Mouse (Mus musculus): Measurements from ENCODE around the gene Nek6. TPM values are rescaled to one million over a fixed set of nuclear protein-coding genes. Genes with fewer than 3 reads are reported as not detected.

The Nek6 gene
- polyA plus RNA-seq, 1 experiment: 27.6 TPM

DNA sequence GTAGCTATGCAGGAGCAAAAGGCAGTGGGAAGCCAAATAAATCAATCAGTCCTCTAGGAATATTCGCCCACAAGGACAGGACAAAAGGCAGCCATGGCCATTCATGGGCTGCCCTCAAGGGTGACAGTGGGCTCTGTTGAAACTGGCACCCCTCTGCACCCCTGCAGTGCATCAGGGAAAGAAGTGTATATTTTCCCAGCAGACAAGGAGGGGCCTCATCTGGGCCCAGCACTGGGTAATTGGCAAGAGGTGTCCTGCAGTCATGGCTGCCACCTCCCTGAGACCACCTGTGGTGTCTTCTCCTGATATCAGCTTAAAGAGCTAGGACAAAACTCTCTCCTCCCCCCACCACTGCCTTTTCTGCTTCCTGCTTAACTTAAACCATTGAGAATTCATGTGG, 68.1 kb downstream of the Nek6 start:
- DNase-seq: no peak
- TF ChIP-seq CTCF (IDR thresholded peaks at IDR 0.05; ENCODE audit: insufficient read depth, low read length) (no peak), POLR2A (IDR thresholded peaks at IDR 0.05; ENCODE audit: borderline replicate concordance, extremely low read depth, low read depth, low read length) (no peak)
- Histone ChIP-seq H3K4me3 (replicated peaks; ENCODE audit: extremely low read depth, low read depth, low read length) (no peak overlapping the region), H3K4me1 (ENCODE audit: control insufficient read depth, insufficient read depth, low read length) (no peaks in the 10 kb centered on the region)
- WGBS: 38% methylated on average over 1 of the region's 1 CpGs

DNA sequence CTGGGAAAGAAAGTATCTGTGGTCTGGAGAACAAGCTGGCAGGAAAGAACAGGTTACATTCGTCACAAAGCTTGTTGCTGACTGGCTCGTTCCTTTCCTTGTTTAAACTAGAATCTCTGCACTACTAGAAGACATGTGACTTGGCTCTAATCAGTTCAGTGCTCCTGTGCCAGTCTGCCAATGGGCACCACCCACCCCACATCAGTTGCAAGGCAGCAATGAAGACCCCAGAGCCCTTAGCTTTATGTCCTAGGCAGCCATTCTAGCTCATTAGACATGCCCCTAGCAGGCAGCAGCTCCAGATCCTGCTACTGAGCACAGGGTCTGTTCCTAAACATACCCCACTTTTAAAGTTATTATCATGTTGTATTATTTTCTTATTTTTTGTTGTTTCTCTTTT, 72.5 kb downstream of the Nek6 start:
- 34% methylated on average over 2 of the region's 2 CpGs for WGBS
- Histone ChIP-seq H3K4me1 (ENCODE audit: control insufficient read depth, insufficient read depth, low read length) (no peaks in the 10 kb centered on the region), H3K4me3 (replicated peaks; ENCODE audit: extremely low read depth, low read depth, low read length) (no peak overlapping the region)
- no peak for DNase-seq
- TF ChIP-seq CTCF (IDR thresholded peaks at IDR 0.05; ENCODE audit: insufficient read depth, low read length) (no peak), POLR2A (IDR thresholded peaks at IDR 0.05; ENCODE audit: borderline replicate concordance, extremely low read depth, low read depth, low read length) (no peak)

DNA sequence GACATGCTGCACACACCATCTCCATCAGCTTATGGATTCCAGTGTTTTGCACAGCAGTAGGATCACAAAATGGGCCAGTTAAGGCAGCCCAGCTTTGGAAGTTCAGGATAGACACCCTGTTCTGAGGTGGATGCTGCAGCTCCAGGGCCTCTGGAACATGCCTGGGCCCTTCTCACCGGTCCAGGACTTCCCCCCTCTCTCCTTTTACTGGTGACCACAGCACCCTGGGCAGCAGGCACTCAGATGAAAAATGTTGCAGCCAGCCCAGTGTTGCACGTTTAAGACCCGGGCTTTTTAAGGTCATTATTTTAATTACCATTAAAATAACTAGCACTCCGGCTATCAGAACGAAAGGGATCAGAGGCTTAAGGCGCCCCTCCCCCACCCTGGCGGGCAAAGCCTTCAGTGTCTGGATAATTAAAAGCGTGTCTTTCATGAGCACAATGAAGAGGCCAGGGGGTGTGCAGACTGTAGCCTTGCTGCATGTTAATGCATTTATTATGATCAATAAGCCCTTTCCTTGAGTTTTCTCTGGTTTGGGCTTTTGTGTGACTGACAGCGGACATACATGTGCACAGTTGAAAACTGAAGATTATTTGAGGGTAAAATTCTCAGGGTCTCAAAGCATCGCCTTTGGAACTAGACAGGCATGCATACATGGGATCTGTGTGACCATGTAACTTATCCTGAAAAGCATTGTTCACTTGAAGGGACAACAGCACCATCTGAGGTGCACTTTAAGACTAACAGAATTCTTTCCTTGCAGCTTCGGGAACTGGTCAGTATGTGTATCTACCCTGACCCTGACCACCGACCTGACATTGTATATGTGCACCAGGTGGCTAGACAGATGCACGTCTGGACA, 73.3 kb downstream of the Nek6 start:
- TF ChIP-seq POLR2A (IDR thresholded peaks at IDR 0.05; ENCODE audit: borderline replicate concordance, extremely low read depth, low read depth, low read length) (no peak), CTCF (IDR thresholded peaks at IDR 0.05; ENCODE audit: insufficient read depth, low read length) (no peak)
- no peak for DNase-seq
- 69% methylated on average over 13 of the region's 13 CpGs for whole genome bisulfite sequencing
- no peaks in the 10 kb centered on the region for H3K4me1 ChIP-seq (ENCODE audit: control insufficient read depth, insufficient read depth, low read length)
- no peak overlapping the region for H3K4me3 ChIP-seq (replicated peaks; ENCODE audit: extremely low read depth, low read depth, low read length)

DNA sequence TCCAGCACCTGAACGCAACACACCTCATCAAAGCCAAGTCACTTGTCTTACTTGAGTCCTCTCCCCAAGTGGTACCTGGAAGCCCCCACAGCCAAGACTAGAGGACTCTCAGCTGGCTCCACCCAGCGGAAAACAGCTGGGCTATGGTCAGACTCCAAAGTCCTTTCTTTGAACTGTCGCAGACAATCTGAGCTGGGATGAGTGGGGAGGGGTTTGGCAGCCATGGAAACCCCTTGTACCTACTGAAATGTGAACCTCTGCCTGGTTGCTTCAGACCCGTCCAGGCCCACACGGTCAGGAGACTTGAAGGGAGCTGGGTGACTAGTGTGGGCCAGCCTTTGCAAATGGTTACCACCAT, 73.9 kb downstream of the Nek6 start:
- no peaks in the 10 kb centered on the region for H3K4me1 ChIP-seq (ENCODE audit: control insufficient read depth, insufficient read depth, low read length)
- no peak overlapping the region for H3K4me3 ChIP-seq (replicated peaks; ENCODE audit: extremely low read depth, low read depth, low read length)
- WGBS: 62% methylated on average over 5 of the region's 5 CpGs
- no peak for DNase-seq
- TF ChIP-seq POLR2A (IDR thresholded peaks at IDR 0.05; ENCODE audit: borderline replicate concordance, extremely low read depth, low read depth, low read length) (no peak), CTCF (IDR thresholded peaks at IDR 0.05; ENCODE audit: insufficient read depth, low read length) (no peak)

DNA sequence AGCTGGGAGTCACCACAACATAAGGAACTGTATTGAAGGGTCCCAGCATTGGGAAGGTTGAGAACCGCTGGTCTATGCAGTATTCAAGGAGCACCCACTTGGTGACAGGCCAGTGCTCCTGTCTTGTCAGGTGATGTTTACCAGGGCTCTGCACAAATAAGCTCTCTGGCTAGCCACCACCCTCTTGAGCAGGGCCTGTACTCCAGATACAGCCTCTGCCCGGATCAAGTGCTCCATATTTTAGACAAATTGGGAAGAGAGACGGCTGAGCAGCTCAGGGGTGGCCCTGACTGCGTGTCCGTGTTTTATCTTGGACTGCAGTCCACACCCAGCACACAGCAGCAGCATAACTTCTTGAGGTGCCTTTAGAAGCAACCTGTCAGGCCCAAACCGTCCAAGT, 75.3 kb downstream of the Nek6 start:
- WGBS: 64% methylated on average over 6 of the region's 6 CpGs
- no peak for TF ChIP-seq POLR2A (IDR thresholded peaks at IDR 0.05; ENCODE audit: borderline replicate concordance, extremely low read depth, low read depth, low read length)
- TF ChIP-seq CTCF (IDR thresholded peaks at IDR 0.05; ENCODE audit: insufficient read depth, low read length): no peak
- no peak overlapping the region for H3K4me3 ChIP-seq (replicated peaks; ENCODE audit: extremely low read depth, low read depth, low read length)
- H3K4me1 ChIP-seq (ENCODE audit: control insufficient read depth, insufficient read depth, low read length): no peaks in the 10 kb centered on the region
- DNase-seq: no peak

DNA sequence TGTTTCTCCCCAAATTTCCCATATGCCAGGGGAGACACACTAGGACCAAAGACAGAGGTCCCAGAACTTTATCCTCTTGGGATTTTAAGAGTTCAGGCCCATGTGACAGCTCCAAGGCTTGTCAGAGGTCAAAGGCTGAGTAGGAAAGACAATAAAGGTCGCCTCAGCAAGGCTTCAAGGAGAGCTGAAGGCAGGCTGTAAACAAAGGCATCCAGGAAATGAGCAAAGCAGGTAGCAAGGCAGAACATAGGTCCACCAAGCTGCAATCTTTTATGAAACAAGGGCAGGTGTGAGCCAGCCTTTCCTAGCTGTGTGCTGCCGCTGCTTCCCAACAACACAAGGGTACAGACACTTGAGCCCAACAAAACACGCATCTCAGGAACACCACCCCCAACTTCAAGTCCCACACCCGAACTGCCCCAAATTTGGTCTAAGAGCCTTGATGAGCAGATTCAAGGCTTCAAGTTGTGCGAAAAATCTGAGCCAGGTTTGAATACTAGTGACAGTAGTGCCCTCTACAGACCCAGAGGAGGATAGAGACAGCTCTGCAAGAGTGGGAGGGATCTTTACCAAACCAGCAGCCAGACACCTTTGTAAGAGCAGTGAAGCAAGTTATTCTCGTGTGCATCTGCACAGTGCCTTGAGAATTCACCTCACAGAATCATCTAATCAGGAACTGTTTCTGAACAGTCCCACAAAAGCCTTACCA, 80.5 kb downstream of the Nek6 start:
- no peak for DNase-seq
- Histone ChIP-seq H3K4me3 (replicated peaks; ENCODE audit: extremely low read depth, low read depth, low read length) (no peak overlapping the region), H3K4me1 (ENCODE audit: control insufficient read depth, insufficient read depth, low read length) (no peaks in the 10 kb centered on the region)
- TF ChIP-seq POLR2A (IDR thresholded peaks at IDR 0.05; ENCODE audit: borderline replicate concordance, extremely low read depth, low read depth, low read length) (no peak), CTCF (IDR thresholded peaks at IDR 0.05; ENCODE audit: insufficient read depth, low read length) (no peak)
- WGBS: 43% methylated on average over 6 of the region's 6 CpGs

DNA sequence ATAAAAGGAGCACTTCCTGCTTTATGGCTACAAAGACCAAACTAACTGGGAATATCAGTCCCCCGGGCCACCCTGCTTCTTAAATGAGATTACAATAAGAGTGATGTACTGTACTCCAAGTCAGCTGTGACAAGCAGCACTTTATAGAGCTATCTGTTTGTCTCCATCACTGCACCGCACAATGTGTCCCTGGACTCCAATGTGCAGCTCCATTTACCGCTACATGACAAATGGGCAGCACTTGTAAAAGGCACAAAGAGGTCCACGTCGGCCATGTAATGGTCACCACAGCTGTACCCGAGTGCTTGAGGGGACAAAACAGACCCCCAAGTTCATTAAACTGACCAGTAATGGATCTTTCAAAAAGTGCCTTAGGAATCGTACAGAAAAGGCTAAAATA, 83.4 kb downstream of the Nek6 start:
- no peak overlapping the region for H3K4me3 ChIP-seq (replicated peaks; ENCODE audit: extremely low read depth, low read depth, low read length)
- TF ChIP-seq CTCF (IDR thresholded peaks at IDR 0.05; ENCODE audit: insufficient read depth, low read length) (no peak), POLR2A (IDR thresholded peaks at IDR 0.05; ENCODE audit: borderline replicate concordance, extremely low read depth, low read depth, low read length) (no peak)
- 83% methylated on average over 7 of the region's 7 CpGs for WGBS

DNA sequence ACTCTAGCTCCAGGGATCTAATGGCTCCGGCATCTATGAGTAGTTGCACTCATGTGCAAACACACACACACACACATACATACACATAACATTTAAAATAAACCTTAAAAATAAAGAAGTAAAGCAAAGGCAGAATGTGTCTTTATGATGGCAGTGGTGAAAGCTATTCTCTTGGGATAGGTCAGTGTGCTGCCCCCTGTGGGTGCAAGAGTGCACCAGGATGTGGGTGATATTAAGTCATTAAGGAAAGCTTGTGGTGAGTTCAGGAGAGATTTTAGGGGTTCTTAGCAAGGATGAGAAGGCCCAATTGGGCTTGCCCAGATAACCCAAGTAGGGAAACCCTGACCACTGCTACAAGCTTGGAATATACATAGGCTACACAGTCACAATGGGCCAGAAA, 86.5 kb downstream of the Nek6 start:
- TF ChIP-seq POLR2A (IDR thresholded peaks at IDR 0.05; ENCODE audit: borderline replicate concordance, extremely low read depth, low read depth, low read length): no peak
- TF ChIP-seq CTCF (IDR thresholded peaks at IDR 0.05; ENCODE audit: insufficient read depth, low read length): peak; percentile 36
- no peak for DNase-seq
- 97% methylated on average over 1 of the region's 1 CpGs for WGBS
- H3K4me1 ChIP-seq (ENCODE audit: control insufficient read depth, insufficient read depth, low read length): no peaks in the 10 kb centered on the region
- no peak overlapping the region for H3K4me3 ChIP-seq (replicated peaks; ENCODE audit: extremely low read depth, low read depth, low read length)

More for the DNA sequence above, 83.4 kb downstream of the Nek6 start:
- no peaks in the 10 kb centered on the region for H3K4me1 ChIP-seq (ENCODE audit: control insufficient read depth, insufficient read depth, low read length)
- no peak for DNase-seq

DNA sequence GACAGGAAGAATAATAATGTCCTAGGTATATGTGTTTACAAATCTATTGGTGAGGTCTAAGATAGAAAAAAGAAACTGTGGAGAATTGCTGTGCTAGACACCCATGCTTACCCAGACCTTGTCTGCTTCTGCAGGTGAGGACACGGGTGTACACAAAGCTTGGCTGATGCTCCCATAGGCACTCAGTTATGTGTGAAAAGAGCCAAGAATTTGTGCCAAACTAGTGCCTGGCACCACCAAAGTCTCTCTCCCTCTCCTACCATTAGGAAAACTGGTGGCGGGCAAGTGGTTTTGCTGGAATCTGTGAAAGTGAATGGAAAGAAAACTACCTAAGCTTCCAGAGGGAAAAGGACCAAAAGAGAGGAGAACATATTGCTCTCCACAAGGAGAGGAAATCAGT, 87.0 kb downstream of the Nek6 start:
- DNase-seq: no peak
- TF ChIP-seq POLR2A (IDR thresholded peaks at IDR 0.05; ENCODE audit: borderline replicate concordance, extremely low read depth, low read depth, low read length) (no peak), CTCF (IDR thresholded peaks at IDR 0.05; ENCODE audit: insufficient read depth, low read length) (no peak)
- Histone ChIP-seq H3K4me1 (ENCODE audit: control insufficient read depth, insufficient read depth, low read length) (no peaks in the 10 kb centered on the region), H3K4me3 (replicated peaks; ENCODE audit: extremely low read depth, low read depth, low read length) (no peak overlapping the region)
- WGBS: 90% methylated on average over 2 of the region's 2 CpGs

DNA sequence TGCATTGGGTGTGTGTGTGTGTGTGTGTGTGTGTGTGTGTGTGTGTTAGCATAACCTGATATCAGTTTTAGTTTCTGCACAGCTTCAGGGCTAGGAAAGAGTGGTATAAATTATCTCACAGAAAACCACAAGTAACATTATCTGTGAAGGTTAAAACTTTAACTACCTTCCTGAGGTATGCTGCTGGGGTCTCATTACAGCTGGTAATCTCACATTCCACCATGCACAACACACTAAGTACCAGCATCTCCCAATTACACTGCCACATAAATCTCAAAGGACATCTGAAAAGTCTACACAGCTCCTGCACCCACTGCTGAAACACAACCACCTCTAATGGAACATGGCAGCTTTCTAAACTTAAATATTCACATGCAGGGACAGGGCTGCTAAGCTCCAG, 89.4 kb downstream of the Nek6 start:
- DNase-seq: no peak

More for the DNA sequence above, 89.4 kb downstream of the Nek6 start:
- Histone ChIP-seq H3K4me1 (ENCODE audit: control insufficient read depth, insufficient read depth, low read length) (no peaks in the 10 kb centered on the region), H3K4me3 (replicated peaks; ENCODE audit: extremely low read depth, low read depth, low read length) (no peak overlapping the region)
- no peak for TF ChIP-seq POLR2A (IDR thresholded peaks at IDR 0.05; ENCODE audit: borderline replicate concordance, extremely low read depth, low read depth, low read length)
- TF ChIP-seq CTCF (IDR thresholded peaks at IDR 0.05; ENCODE audit: insufficient read depth, low read length): no peak
